9 mouse cellular contexts compared by ENCODE assay signal in the genomic region with DNA sequence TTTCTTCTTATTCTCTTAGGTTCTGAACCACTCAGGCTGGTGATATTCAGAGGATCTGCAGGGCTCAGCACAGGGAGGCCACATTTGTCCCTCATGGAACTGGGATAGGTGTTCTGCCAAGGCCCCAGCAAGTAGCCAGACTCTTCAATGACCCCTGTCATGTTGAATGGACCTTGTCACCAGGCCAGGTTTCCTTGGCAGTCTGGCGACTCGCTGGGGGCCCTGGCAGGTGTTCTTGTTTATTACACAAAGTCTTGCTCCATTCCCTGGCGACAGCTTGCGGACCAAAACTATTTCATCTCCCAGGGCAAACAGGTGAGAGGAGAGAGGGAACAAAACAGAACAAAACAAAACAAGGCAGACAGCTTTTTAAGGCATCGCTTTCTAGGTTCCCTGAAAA. TPM values are rescaled to one million over a fixed set of nuclear protein-coding genes. Genes with fewer than 3 reads are reported as not detected.
DNase-seq lines count a peak whose midpoint lies in the region; ATAC-seq and TF ChIP-seq lines count a peak whose summit lies in the region.
"Had no signal": no experiment of that assay in that cellular context is flagged by ENCODE, and none has a peak within 500 bp of the region (broad histone marks: within the 10 kb centered on the region; RNA-seq: fewer than 3 reads in every experiment).

No protein-coding gene starts in this region.

- no peaks in the 10 kb centered on the region for H3K36me3 ChIP-seq in liver, postnatal 0 days (replicated peaks; ENCODE audit: insufficient read depth, low read length)
- no peaks in the 10 kb centered on the region for H3K36me3 ChIP-seq in liver, embryonic 12.5 days
- H3K36me3 ChIP-seq in embryonic facial prominence, embryonic 10.5 days (replicated peaks), result no peaks in the 10 kb centered on the region
- H3K36me3 ChIP-seq: liver, embryonic 13.5 days had no signal

- peak overlapping the region; percentile 76 for H3K27ac ChIP-seq in liver, postnatal 0 days (ENCODE audit: low read depth)
- no peak overlapping the region for H3K27ac ChIP-seq in liver, embryonic 12.5 days
- no peak overlapping the region for H3K27ac ChIP-seq in cerebellum, adult 2 months (ENCODE audit: insufficient read depth, low read length)
- H3K27ac ChIP-seq in embryonic facial prominence, embryonic 10.5 days (replicated peaks), result no peak overlapping the region
- H3K27ac ChIP-seq: liver, embryonic 13.5 days had no signal

- peak; percentile 91 for ATAC-seq in liver, postnatal 0 days
- ATAC-seq in liver, embryonic 12.5 days, result no peak

- no peak overlapping the region for H3K9ac ChIP-seq in liver, postnatal 0 days (replicated peaks)
- H3K9ac ChIP-seq in liver, embryonic 12.5 days, result no peak overlapping the region
- H3K9ac ChIP-seq: liver, embryonic 13.5 days had no signal

- no peak overlapping the region for H3K4me3 ChIP-seq in liver, postnatal 0 days (ENCODE audit: low read depth, low read length)
- no peak overlapping the region for H3K4me3 ChIP-seq in liver, embryonic 12.5 days
- H3K4me3 ChIP-seq in cerebellum, adult 2 months (replicated peaks; ENCODE audit: insufficient read depth, low read depth, low read length), result no peak overlapping the region
- no peak overlapping the region for H3K4me3 ChIP-seq in embryonic facial prominence, embryonic 10.5 days
- H3K4me3 ChIP-seq: liver, embryonic 13.5 days had no signal

- H3K4me1 ChIP-seq in liver, postnatal 0 days (ENCODE audit: insufficient read depth), result no peaks in the 10 kb centered on the region; the same call in 1 of the 2 replicates
- H3K4me1 ChIP-seq in liver, embryonic 12.5 days, result no peaks in the 10 kb centered on the region
- peaks cover 6% of the 10 kb centered on the region; the same call in 1 of the 2 replicates for H3K4me1 ChIP-seq in cerebellum, adult 2 months (ENCODE audit: control insufficient read depth, insufficient read depth, low read length)
- H3K4me1 ChIP-seq in embryonic facial prominence, embryonic 10.5 days, result no peaks in the 10 kb centered on the region
- H3K4me1 ChIP-seq: liver, embryonic 13.5 days had no signal

- no peak for TF ChIP-seq POLR2A in cerebellum, adult 2 months (IDR thresholded peaks at IDR 0.05; ENCODE audit: borderline replicate concordance, insufficient read depth, low read length)

- WGBS in liver, postnatal 0 days (ENCODE audit: insufficient replicate concordance), result 60% methylated on average over 5 of the region's 5 CpGs
- 65% methylated on average over 5 of the region's 5 CpGs for WGBS in liver, embryonic 12.5 days (ENCODE audit: insufficient replicate concordance)
- 8% methylated on average over 5 of the region's 5 CpGs for WGBS in cerebellum, adult 2 months
- WGBS in embryonic facial prominence, embryonic 10.5 days, result 75% methylated on average over 5 of the region's 5 CpGs

- H3K9me3 ChIP-seq in liver, postnatal 0 days (ENCODE audit: low read length), result no peaks in the 10 kb centered on the region
- no peaks in the 10 kb centered on the region for H3K9me3 ChIP-seq in liver, embryonic 12.5 days (replicated peaks)
- H3K9me3 ChIP-seq in embryonic facial prominence, embryonic 10.5 days, result 0 out of 2 replicates have a peak, but pooled peaks cover 3% of the 10 kb centered on the region
- H3K9me3 ChIP-seq: liver, embryonic 13.5 days had no signal

- no peak for TF ChIP-seq CTCF in liver, postnatal 0 days (IDR thresholded peaks at IDR 0.05; ENCODE audit: low read depth)
- TF ChIP-seq CTCF in cerebellum, adult 2 months (IDR thresholded peaks at IDR 0.05; ENCODE audit: borderline replicate concordance, insufficient read depth, low read depth, low read length), result no peak

- DNase-seq in liver, postnatal 0 days, result peak; percentile 70
- DNase-seq in cerebellum, adult 2 months, result peak; percentile 74 to 83
- DNase-seq in heart, adult 8-10 months (ENCODE audit: low spot score), result peak; percentile 76
- DNase-seq in layer of hippocampus, postnatal 25 days (ENCODE audit: extremely low spot score in 1 of 2, low spot score in 1 of 2), result peak; percentile 13 to 47
- DNase-seq in right cerebral cortex, postnatal 14 days, result peak; percentile 23
- DNase-seq in embryonic facial prominence, embryonic 10.5 days (ENCODE audit: low spot score), result no peak
- no peak for DNase-seq in MN1 (ENCODE audit: low spot score)
- DNase-seq: liver, embryonic 13.5 days had no signal

- no peaks in the 10 kb centered on the region for H3K27me3 ChIP-seq in liver, postnatal 0 days (ENCODE audit: insufficient read depth, low read length)
- H3K27me3 ChIP-seq in liver, embryonic 12.5 days (replicated peaks), result no peaks in the 10 kb centered on the region
- no peaks in the 10 kb centered on the region for H3K27me3 ChIP-seq in cerebellum, adult 2 months (ENCODE audit: control insufficient read depth, insufficient read depth, low read length)
- H3K27me3 ChIP-seq in embryonic facial prominence, embryonic 10.5 days (replicated peaks; ENCODE audit: low read depth, poor library complexity, severe bottlenecking), result no peaks in the 10 kb centered on the region
- H3K27me3 ChIP-seq: liver, embryonic 13.5 days had no signal

- H3K4me2 ChIP-seq in liver, postnatal 0 days (ENCODE audit: low read depth, low read length), result no peak overlapping the region
- no peak overlapping the region for H3K4me2 ChIP-seq in liver, embryonic 12.5 days
- H3K4me2 ChIP-seq: liver, embryonic 13.5 days had no signal

- peak; percentile 56; the same call in 1 of the 2 replicates for TF ChIP-seq EP300 in liver, postnatal 0 days (IDR thresholded peaks at IDR 0.05; ENCODE audit: low read depth)

RNA-seq across cellular contexts. Expression of a gene that starts 57.7 kb away (rescaled TPM):
- 45.0 and 45.6 TPM in 2 replicates for polyA plus RNA-seq in liver, postnatal 0 days (2015; fragmentation: Nextera tagmentation; extraction: Ambion mirVana)
- polyA plus RNA-seq in liver, embryonic 12.5 days (2016; fragmentation: Nextera tagmentation; extraction: Ambion mirVana), result 62.0 and 63.3 TPM in 2 replicates
- 152 and 158 TPM in 2 replicates for polyA plus RNA-seq in cerebellum, adult 2 months (2012; rRNA removed)
- 100 to 1,000 TPM; 106 to 135 (median 128) TPM for total RNA-seq in heart, adult 8-10 months (2022)
- 100 to 1,000 TPM; 150 to 156 TPM for total RNA-seq in layer of hippocampus, postnatal 25 days (2021)
- polyA plus RNA-seq in embryonic facial prominence, embryonic 10.5 days (2016; fragmentation: Nextera tagmentation; extraction: Ambion mirVana), result 96.3 and 99.2 TPM in 2 replicates

Comparison
In these comparisons a context has a peak if more than half of its experiments do, and no peak if none do; other contexts are left out.
1. DNase-seq: peak in liver, postnatal 0 days (single experiment), cerebellum, adult 2 months (2 of 2), heart, adult 8-10 months (single experiment), layer of hippocampus, postnatal 25 days (2 of 2) and right cerebral cortex, postnatal 14 days (single experiment); none in embryonic facial prominence, embryonic 10.5 days (single experiment) and MN1 (single experiment).